ENCODE assay signal across 8 mouse cellular contexts in genomic region chr13:34239371-34240086, GRCm38 (mm10).
DNase-seq lines count a peak whose midpoint lies in the region; ATAC-seq lines count a peak whose summit lies in the region.
"Had no signal": no experiment of that assay in that cellular context is flagged by ENCODE, and none has a peak within 500 bp of the region (broad histone marks: within the 10 kb centered on the region; RNA-seq: fewer than 3 reads in every experiment).

No protein-coding gene starts in this region.

- peak; percentile 68 for DNase-seq in ZHBTc4 (ENCODE audit: low read depth, low spot score)
- peak; percentile 57 for DNase-seq in embryonic facial prominence, embryonic 11.5 days (ENCODE audit: low spot score)
- DNase-seq in kidney, adult 8-10 months = peak; percentile 78 to 82
- DNase-seq in cerebellum, postnatal 14 days = no peak
- no peak for DNase-seq in adrenal gland, adult 18-20 months (ENCODE audit: low spot score in 2 of 2)

- no peaks in the 10 kb centered on the region for H3K36me3 ChIP-seq in embryonic facial prominence, embryonic 11.5 days (replicated peaks; ENCODE audit: control insufficient read depth, insufficient read depth, low read depth, low read length)
- 0 out of 2 replicates have a peak, but pooled peaks cover 2% of the 10 kb centered on the region for H3K36me3 ChIP-seq in midbrain, embryonic 12.5 days
- H3K36me3 ChIP-seq: lung, embryonic 15.5 days had no signal

- H3K9me3 ChIP-seq in embryonic facial prominence, embryonic 11.5 days (replicated peaks; ENCODE audit: control insufficient read depth, low read length) = no peaks in the 10 kb centered on the region
- H3K9me3 ChIP-seq in midbrain, embryonic 12.5 days = no peaks in the 10 kb centered on the region
- H3K9me3 ChIP-seq: lung, embryonic 15.5 days had no signal

- no peaks in the 10 kb centered on the region for H3K27me3 ChIP-seq in embryonic facial prominence, embryonic 11.5 days (ENCODE audit: control insufficient read depth, insufficient read depth, low read length)
- no peaks in the 10 kb centered on the region; the same call in none of the 2 replicates for H3K27me3 ChIP-seq in midbrain, embryonic 12.5 days
- H3K27me3 ChIP-seq: lung, embryonic 15.5 days had no signal

- 17% methylated on average over 11 of the region's 11 CpGs for WGBS in embryonic facial prominence, embryonic 11.5 days
- 5% methylated on average over 11 of the region's 11 CpGs for WGBS in midbrain, embryonic 12.5 days

- H3K9ac ChIP-seq in embryonic facial prominence, embryonic 11.5 days (replicated peaks; ENCODE audit: low read length) = no peak overlapping the region
- no peak overlapping the region for H3K9ac ChIP-seq in midbrain, embryonic 12.5 days (replicated peaks)
- H3K9ac ChIP-seq: lung, embryonic 15.5 days had no signal

- no peak overlapping the region for H3K4me3 ChIP-seq in embryonic facial prominence, embryonic 11.5 days (ENCODE audit: low read depth, low read length)
- no peak overlapping the region for H3K4me3 ChIP-seq in midbrain, embryonic 12.5 days
- H3K4me3 ChIP-seq: lung, embryonic 15.5 days had no signal

- no peak overlapping the region for H3K27ac ChIP-seq in embryonic facial prominence, embryonic 11.5 days (replicated peaks; ENCODE audit: low read depth, low read length)
- H3K27ac ChIP-seq in midbrain, embryonic 12.5 days (replicated peaks) = peak overlapping the region; percentile 89
- H3K27ac ChIP-seq: lung, embryonic 15.5 days had no signal

- H3K4me1 ChIP-seq in embryonic facial prominence, embryonic 11.5 days (ENCODE audit: control insufficient read depth, insufficient read depth, low read length) = no peaks in the 10 kb centered on the region; the same call in 1 of the 2 replicates
- peaks cover 61% of the 10 kb centered on the region for H3K4me1 ChIP-seq in midbrain, embryonic 12.5 days

- no peak overlapping the region for H3K4me2 ChIP-seq in embryonic facial prominence, embryonic 11.5 days (ENCODE audit: low read depth, low read length)
- peak overlapping the region; percentile 40 for H3K4me2 ChIP-seq in midbrain, embryonic 12.5 days (replicated peaks)

- peak; percentile 49; the same call in 1 of the 2 replicates for ATAC-seq in embryonic facial prominence, embryonic 11.5 days (replicated peaks; ENCODE audit: insufficient number of reproducible peaks, low FRiP score, low TSS enrichment, low read depth)
- ATAC-seq in midbrain, embryonic 12.5 days (ENCODE audit: low FRiP score, low read depth) = peak; percentile 74
- ATAC-seq in CD4-positive, CD25-positive, alpha-beta regulatory T cell, adult 4 months = no peak

Comparison
In these comparisons a context has a peak if more than half of its experiments do, and no peak if none do; other contexts are left out.
1. DNase-seq: peak in ZHBTc4 (single experiment), embryonic facial prominence, embryonic 11.5 days (single experiment) and kidney, adult 8-10 months (2 of 2); none in cerebellum, postnatal 14 days (0 of 2) and adrenal gland, adult 18-20 months (0 of 2).